Mouse (Mus musculus) gastrocnemius, adult 8-10 months (tissue): ENCODE measurements around the gene 4930404H24Rik. TPM values are rescaled to one million over a fixed set of nuclear protein-coding genes. Genes with fewer than 3 reads are reported as not detected.
"Not testable (repeated sequence)": the region's sequence is repeated elsewhere in the genome, so short reads cannot be mapped to it uniquely, and the experiment has no call there.

ENCODE experiments used
- DNase-seq, 2 experiments: peaks; one replicate each; pipeline ENCODE4 v3.0.0; 2022; ENCODE audit warnings: low spot score in 2 of 2
- total RNA-seq, 4 experiments: library from RNA; stranded (reverse); gene quantifications; 2 replicates each; pipeline ENCODE4 v1.2.4; 2022

Gene 4930404H24Rik
- total RNA-seq, 4 experiments from 2014 or later = not detected

- DNase-seq = peak; percentile 30 to 45
These were observed 14.0 kb upstream of the 4930404H24Rik start for GRCm38 (mm10) chr2:153478583-153478982.

GRCm38 (mm10) chr2:153479486-153479885, 13.1 kb upstream of the 4930404H24Rik start:
- no peak for DNase-seq

GRCm38 (mm10) chr2:153481108-153481860, 11.3 kb upstream of the 4930404H24Rik start:
- DNase-seq = no peak

- no peak for DNase-seq
These were observed 10.8 kb upstream of the 4930404H24Rik start for GRCm38 (mm10) chr2:153481861-153482120.

- no peak for DNase-seq
These were observed 9.2 kb upstream of the 4930404H24Rik start for GRCm38 (mm10) chr2:153483118-153483983.

GRCm38 (mm10) chr2:153484071-153484470, 8.5 kb upstream of the 4930404H24Rik start:
- no peak for DNase-seq

GRCm38 (mm10) chr2:153490116-153490515, 2.5 kb upstream of the 4930404H24Rik start:
- no peak for DNase-seq

- no peak for DNase-seq
These were observed 1.6 kb upstream of the 4930404H24Rik start for GRCm38 (mm10) chr2:153490940-153491339.

- no peak for DNase-seq
These were observed 945 bp upstream of the 4930404H24Rik start for GRCm38 (mm10) chr2:153491512-153492178.

- no peak for DNase-seq
These were observed 442 bp upstream of the 4930404H24Rik start for GRCm38 (mm10) chr2:153492179-153492517.

GRCm38 (mm10) chr2:153493393-153493731, 772 bp downstream of the 4930404H24Rik start:
- no peak for DNase-seq

- DNase-seq = no peak
These were observed 1.2 kb downstream of the 4930404H24Rik start for GRCm38 (mm10) chr2:153493781-153494292.

- no peak for DNase-seq
These were observed 1.8 kb downstream of the 4930404H24Rik start for GRCm38 (mm10) chr2:153494293-153494811.

- DNase-seq = not testable (repeated sequence)
These were observed 2.8 kb downstream of the 4930404H24Rik start for GRCm38 (mm10) chr2:153495391-153495790.

GRCm38 (mm10) chr2:153495818-153496217, 3.2 kb downstream of the 4930404H24Rik start:
- no peak for DNase-seq

GRCm38 (mm10) chr2:153496301-153496700, 3.7 kb downstream of the 4930404H24Rik start:
- DNase-seq = no peak

- no peak for DNase-seq
These were observed 4.3 kb downstream of the 4930404H24Rik start for GRCm38 (mm10) chr2:153496898-153497297.

- DNase-seq = no peak
These were observed 6.6 kb downstream of the 4930404H24Rik start for GRCm38 (mm10) chr2:153499154-153499553.

- DNase-seq = no peak
These were observed 13.8 kb downstream of the 4930404H24Rik start for GRCm38 (mm10) chr2:153506385-153506784.

- DNase-seq = no peak
These were observed 15.4 kb downstream of the 4930404H24Rik start for GRCm38 (mm10) chr2:153507969-153508368.

GRCm38 (mm10) chr2:153508405-153508804, 15.8 kb downstream of the 4930404H24Rik start:
- DNase-seq = no peak
